Mouse (Mus musculus) limb, embryonic 12.5 days (tissue): ENCODE data around the gene Gm45902. TPM values are rescaled to one million over a fixed set of nuclear protein-coding genes. Genes with fewer than 3 reads are reported as not detected.

ENCODE experiments used
- ATAC-seq: fragments of 200-750 bp; cut with Nextera tagmentation; 2 replicates; pipeline ENCODE4 v1.8.0; 2017; ENCODE audit warnings: low read depth, moderate TSS enrichment; ENCODE audit not compliant: insufficient number of reproducible peaks, insufficient read depth, low FRiP score, low TSS enrichment
- H3K27ac ChIP-seq: fragments of 300-500 bp; sonication (generic); 2 replicates; pipeline ENCODE4 v1.5.1; 2016; ENCODE audit warnings: mild to moderate bottlenecking, moderate library complexity
- H3K27me3 ChIP-seq: fragments of 300-500 bp; sonication (generic); 2 replicates; pipeline ENCODE4 v1.6.1; 2016; ENCODE audit warnings: mild to moderate bottlenecking, moderate library complexity
- H3K36me3 ChIP-seq: fragments of 300-500 bp; sonication (generic); 2 replicates; pipeline ENCODE4 v1.6.1; 2016; ENCODE audit warnings: mild to moderate bottlenecking, moderate library complexity
- H3K4me1 ChIP-seq: fragments of 300-500 bp; sonication (generic); replicated peaks from 2 replicates; pipeline ENCODE4 v1.6.1; 2016
- H3K4me2 ChIP-seq: fragments of 300-500 bp; sonication (generic); 2 replicates; pipeline ENCODE4 v1.6.1; 2016; ENCODE audit warnings: mild to moderate bottlenecking, moderate library complexity
- H3K4me3 ChIP-seq: fragments of 300-500 bp; sonication (generic); replicated peaks from 2 replicates; pipeline ENCODE4 v1.5.1; 2016; ENCODE audit warnings: mild to moderate bottlenecking
- H3K9ac ChIP-seq: fragments of 300-500 bp; sonication (generic); replicated peaks from 2 replicates; pipeline ENCODE4 v1.6.1; 2016; ENCODE audit warnings: mild to moderate bottlenecking, moderate library complexity
- H3K9me3 ChIP-seq: fragments of 300-500 bp; sonication (generic); 2 replicates; pipeline ENCODE4 v1.6.1; 2016; ENCODE audit warnings: mild to moderate bottlenecking, moderate library complexity
- WGBS: fragments of 180-500 bp; shearing (Covaris S2); methylation state at CpG from one replicate; pipeline ENCODE4 v1.1.7; 2016; 5-methylcytosine and 5-hydroxymethylcytosine counted together
- polyA plus RNA-seq: library from polyadenylated mRNA; unstranded; fragments of >200 nt; fragmentation: Nextera tagmentation; extraction: Ambion mirVana; gene quantifications from 2 replicates; pipeline ENCODE4 v1.2.1, GENCODE M21; 2016

Gm45902 gene
- polyA plus RNA-seq: 8.2 and 8.4 TPM in 2 replicates

DNA sequence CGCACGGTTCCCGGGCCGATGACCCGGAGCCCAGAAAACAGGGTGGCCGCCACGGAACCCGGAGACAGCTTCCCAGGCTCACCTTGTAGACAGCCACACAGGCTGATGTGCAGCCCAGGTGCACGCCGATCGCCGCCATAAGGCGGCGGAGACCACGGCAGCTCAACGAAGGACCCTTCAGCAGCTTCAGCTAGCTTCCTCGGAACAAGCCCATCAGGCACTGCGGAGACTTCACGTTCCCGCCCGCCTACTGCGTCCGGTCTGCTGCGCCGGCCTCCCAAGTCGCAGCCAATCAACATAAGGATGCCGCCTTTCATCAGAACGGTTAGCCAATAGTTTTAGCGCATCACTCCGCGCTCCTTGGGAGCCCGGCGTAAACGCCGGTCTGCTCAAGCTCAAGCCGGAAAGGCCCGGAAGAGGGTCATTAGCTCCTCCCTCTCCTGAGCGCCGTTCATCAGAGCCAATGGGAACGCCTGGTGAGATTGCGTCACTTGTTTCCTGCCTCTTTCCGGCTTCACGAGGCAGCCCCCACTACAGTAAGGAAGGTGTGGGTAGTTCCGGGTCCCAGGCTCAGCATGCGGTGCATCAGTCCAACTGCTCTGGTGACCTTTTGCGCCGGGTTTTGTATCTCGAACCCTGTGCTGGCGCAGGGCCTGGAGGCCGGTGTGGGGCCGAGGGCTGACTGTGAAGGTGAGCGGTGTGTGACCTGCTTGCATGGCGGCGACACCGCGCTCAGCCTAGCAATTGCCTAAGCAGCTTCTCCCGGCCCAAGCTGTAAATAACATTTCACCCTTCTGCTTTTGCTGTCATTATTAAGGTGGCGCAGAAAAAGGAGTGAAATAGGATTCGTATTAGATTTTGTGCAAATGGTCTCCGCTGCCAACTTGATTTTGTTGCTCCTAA lies at the start of gene Gm45902, which contains the start of the genes Hspa14 and Cdnf:
Gene Gm45902, minus strand, starts transcription at position 239 of the 903 bp plus-strand sequence.
Gene Hspa14, minus strand, starts transcription at position 263 of the 903 bp plus-strand sequence.
Gene Cdnf, plus strand, starts transcription at position 479 of the 903 bp plus-strand sequence.
- peak within 1 kb of the TSS; percentile 83 for H3K4me3 ChIP-seq
- H3K4me1 ChIP-seq: peaks cover 8% of the 10 kb centered on the region
- H3K9me3 ChIP-seq: no peaks in the 10 kb centered on the region
- H3K36me3 ChIP-seq: peaks cover 32% of the 10 kb centered on the region
- H3K9ac ChIP-seq: peak within 1 kb of the TSS; percentile 87
- peak; percentile 100 for ATAC-seq
- H3K27me3 ChIP-seq: no peaks in the 10 kb centered on the region
- WGBS: under 1% methylated on average over 60 of the region's 60 CpGs
- H3K4me2 ChIP-seq: peak within 1 kb of the TSS; percentile 88
- H3K27ac ChIP-seq: peak within 1 kb of the TSS; percentile 87

DNA sequence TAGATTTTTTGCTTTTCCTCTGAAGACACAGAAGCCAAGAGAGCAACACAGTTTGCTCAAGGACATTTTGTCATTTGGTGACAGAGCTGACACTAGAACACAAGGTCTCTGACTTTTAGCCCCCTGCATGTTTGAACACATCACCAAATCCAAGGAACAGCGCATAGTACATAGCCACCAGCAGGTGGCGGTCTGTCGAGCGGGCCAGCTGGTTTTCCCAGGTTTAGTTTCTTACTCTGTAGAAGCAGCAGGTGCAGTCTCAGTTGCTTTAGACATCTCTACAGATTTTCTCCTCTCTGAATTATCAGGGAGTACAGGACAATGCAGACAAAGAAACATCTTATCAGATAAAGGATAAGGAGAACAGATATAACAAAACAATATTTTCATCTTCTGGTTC lies 34.0 kb upstream of the Gm45902 start:
- Histone ChIP-seq H3K4me2 (no peak overlapping the region), H3K9ac (no peak overlapping the region), H3K4me3 (no peak overlapping the region), H3K27me3 (no peaks in the 10 kb centered on the region), H3K9me3 (0 out of 2 replicates have a peak, but pooled peaks cover 3% of the 10 kb centered on the region), H3K4me1 (peaks cover 7% of the 10 kb centered on the region), H3K27ac (no peak overlapping the region), H3K36me3 (no peaks in the 10 kb centered on the region)
- ATAC-seq: no peak
- 5% methylated on average over 4 of the region's 4 CpGs for WGBS

DNA sequence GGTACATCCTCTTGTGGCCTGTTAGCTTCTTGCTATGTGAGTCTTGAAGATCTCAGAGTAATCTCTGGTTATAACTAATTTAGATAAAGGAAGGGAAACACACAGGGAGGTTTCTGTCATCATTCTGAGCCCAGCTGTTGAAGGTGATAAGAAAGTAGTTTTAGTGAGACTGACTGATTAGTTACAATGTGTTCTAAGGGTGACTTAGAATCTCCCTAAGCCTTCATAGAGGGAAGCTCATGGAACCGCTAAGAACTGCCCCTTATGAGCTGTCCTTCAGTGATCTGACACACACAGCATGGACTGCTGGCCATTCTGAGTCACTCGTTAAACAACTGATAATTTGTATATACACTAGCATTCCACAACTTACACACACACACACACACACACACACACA lies 33.5 kb upstream of the Gm45902 start:
- H3K27me3 ChIP-seq: no peaks in the 10 kb centered on the region
- no peak overlapping the region for H3K27ac ChIP-seq
- H3K4me2 ChIP-seq: no peak overlapping the region
- H3K4me1 ChIP-seq: peaks cover 7% of the 10 kb centered on the region
- no peak for ATAC-seq
- H3K9ac ChIP-seq: no peak overlapping the region
- WGBS: 73% methylated on average over 2 of the region's 2 CpGs
- no peak overlapping the region for H3K4me3 ChIP-seq
- 0 out of 2 replicates have a peak, but pooled peaks cover 3% of the 10 kb centered on the region for H3K9me3 ChIP-seq
- no peaks in the 10 kb centered on the region for H3K36me3 ChIP-seq

DNA sequence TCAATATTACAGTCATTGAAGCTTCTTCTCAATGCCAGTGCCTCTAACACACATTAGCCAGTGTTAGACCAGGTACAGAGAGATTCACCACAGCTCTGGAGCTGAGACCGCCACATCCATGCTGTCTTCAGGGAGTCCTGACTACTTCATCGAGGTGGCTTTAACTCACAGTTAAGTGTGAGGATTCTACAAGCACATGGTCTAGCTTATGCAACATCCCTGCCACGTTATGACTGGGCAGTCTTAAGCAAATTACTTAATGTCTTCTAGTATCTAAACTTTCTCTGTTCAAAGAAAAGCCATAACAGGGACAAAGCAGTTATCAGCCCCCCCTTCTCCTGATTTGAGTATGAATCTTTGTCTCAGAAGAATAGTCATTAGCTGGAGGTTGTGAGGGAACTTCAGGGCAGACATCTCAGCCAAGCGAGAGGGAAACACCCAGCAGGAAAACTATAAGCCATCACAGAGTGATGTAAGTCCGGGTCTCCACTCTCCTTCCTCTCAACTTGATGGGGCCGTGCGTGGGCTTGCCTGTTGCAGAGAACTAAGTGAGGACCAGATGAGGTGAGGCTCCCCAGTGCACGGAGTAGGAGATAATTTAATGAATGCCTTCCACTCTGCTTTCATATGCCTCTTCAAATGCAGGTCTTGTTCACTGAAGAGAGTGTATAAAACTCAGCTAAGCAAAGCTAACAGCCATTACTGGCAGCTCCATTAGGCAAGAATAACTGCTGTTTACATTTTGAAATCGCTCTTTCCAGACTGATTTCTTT lies 28.9 kb upstream of the Gm45902 start:
- Histone ChIP-seq H3K27ac (peak overlapping the region; percentile 42; the same call in 1 of the 2 replicates), H3K4me1 (peaks cover 7% of the 10 kb centered on the region), H3K4me2 (no peak overlapping the region), H3K9me3 (no peaks in the 10 kb centered on the region), H3K9ac (no peak overlapping the region), H3K4me3 (no peak overlapping the region), H3K27me3 (no peaks in the 10 kb centered on the region), H3K36me3 (no peaks in the 10 kb centered on the region)
- WGBS: 69% methylated on average over 9 of the region's 9 CpGs
- no peak for ATAC-seq

DNA sequence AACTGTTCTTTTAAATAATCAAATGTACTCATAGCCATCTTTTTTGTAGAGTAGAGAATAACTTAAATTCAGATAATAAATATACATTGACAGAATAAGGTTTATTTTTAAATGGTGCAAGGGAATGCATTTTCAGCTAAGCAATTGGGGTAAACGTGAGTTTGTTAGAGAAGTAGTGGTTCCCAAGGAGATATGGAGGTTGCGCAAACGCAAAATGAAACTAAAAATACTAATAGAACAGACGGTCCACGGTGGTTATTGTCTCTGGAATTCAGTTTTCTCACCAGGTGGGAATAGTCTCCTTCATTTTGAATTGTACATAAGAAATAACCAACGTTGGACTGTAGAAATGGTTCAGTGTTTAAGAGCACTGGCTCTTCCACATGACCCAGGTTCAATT lies 13.7 kb upstream of the Gm45902 start:
- Histone ChIP-seq H3K27me3 (no peaks in the 10 kb centered on the region), H3K9ac (no peak overlapping the region), H3K27ac (no peak overlapping the region), H3K36me3 (no peaks in the 10 kb centered on the region), H3K9me3 (no peaks in the 10 kb centered on the region), H3K4me3 (no peak overlapping the region), H3K4me1 (no peaks in the 10 kb centered on the region), H3K4me2 (no peak overlapping the region)
- no peak for ATAC-seq
- WGBS: 82% methylated on average over 6 of the region's 6 CpGs

DNA sequence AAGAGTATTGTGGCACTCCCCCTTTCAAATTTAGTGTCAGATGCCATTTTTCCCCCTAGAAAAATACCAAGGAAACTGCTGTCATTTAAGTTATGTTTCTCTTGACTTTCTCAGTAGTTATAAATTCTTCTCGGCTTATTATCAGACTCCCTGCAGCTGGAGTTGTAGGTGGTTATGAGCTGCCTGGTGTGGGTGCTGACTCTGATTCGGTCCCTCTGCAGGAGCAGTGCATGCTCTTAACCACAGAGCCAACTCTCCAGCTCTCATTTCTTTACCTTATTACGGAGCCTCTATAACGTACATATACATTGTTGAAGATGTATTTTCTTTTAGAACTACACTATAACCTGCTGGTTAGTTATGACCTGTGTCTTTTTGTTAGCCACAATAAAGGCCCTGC lies 10.0 kb upstream of the Gm45902 start:
- Histone ChIP-seq H3K9me3 (no peaks in the 10 kb centered on the region), H3K27ac (no peak overlapping the region), H3K4me2 (no peak overlapping the region), H3K36me3 (no peaks in the 10 kb centered on the region), H3K9ac (no peak overlapping the region), H3K4me3 (no peak overlapping the region), H3K27me3 (no peaks in the 10 kb centered on the region), H3K4me1 (no peaks in the 10 kb centered on the region)
- WGBS: 85% methylated on average over 4 of the region's 4 CpGs
- ATAC-seq: no peak

DNA sequence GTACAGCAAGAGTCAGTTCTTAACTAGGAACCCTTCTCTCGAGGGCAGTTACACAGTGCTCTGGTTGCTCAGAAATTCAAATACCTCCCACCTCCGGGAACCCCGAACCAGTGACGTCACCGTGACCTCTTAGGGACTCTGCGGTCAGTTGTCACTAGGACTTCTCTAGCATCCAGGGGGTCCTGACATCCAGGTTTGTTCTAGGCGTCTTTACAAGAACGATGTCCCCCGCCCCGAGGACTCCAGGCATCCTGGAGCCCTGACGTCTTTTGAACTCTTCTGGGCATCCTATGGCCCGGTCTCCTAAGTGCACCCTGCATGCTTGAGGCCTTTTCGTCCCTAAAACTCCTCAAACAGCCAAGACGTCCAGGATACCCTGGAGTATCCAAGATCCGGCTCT lies 514 bp downstream of the Gm45902 start:
- Histone ChIP-seq H3K27ac (peak overlapping the region; percentile 87), H3K36me3 (peaks cover 39% of the 10 kb centered on the region), H3K9ac (peak overlapping the region; percentile 87), H3K4me1 (peaks cover 8% of the 10 kb centered on the region), H3K4me2 (peak overlapping the region; percentile 88), H3K9me3 (no peaks in the 10 kb centered on the region), H3K4me3 (peak overlapping the region; percentile 83), H3K27me3 (no peaks in the 10 kb centered on the region)
- WGBS: under 1% methylated on average over 15 of the region's 15 CpGs
- no peak for ATAC-seq

DNA sequence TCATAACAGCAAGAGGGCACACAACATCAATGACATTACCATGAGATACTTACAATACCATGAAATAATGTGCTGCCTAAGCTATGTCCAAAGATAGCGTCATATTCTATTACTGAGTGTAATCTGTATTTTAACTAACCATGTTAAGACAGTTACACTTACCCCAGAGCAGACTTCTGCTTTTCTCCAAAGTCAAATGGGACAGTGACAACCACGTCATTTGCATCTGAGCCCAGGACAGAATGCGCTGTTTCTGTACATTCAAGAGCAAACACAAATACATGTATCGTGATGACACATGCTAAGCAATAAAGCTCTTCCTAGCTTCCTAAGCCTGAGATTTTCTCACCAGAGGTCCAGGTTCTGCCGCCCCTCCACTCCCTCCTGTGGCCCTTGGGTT lies 11.7 kb downstream of the Gm45902 start:
- Histone ChIP-seq H3K4me2 (no peak overlapping the region), H3K27ac (no peak overlapping the region), H3K9ac (no peak overlapping the region), H3K36me3 (peaks cover 69% of the 10 kb centered on the region), H3K9me3 (no peaks in the 10 kb centered on the region), H3K27me3 (no peaks in the 10 kb centered on the region), H3K4me1 (no peaks in the 10 kb centered on the region), H3K4me3 (no peak overlapping the region)
- WGBS: 96% methylated on average over 5 of the region's 5 CpGs
- ATAC-seq: no peak

DNA sequence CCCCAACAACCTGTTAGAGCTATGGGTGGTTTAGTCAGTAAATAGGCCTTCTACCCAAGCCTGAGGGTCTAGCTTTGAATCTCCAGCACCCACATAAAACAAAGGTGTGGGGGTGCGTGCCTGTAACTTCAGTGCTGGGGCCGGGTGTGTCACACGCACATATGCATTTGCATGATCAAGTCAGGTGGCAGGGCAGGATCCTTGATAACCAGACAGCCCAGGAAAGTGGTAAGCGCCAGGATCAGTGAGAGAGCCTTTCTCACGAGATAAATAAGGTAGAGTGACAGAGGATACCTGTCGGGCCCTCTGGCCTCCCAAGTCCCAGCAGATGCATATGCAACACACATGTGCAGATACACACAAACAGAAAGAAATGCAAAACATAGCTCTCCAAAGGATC lies 13.0 kb downstream of the Gm45902 start:
- H3K27ac ChIP-seq: no peak overlapping the region
- peaks cover 67% of the 10 kb centered on the region for H3K36me3 ChIP-seq
- 95% methylated on average over 6 of the region's 6 CpGs for WGBS
- H3K4me3 ChIP-seq: no peak overlapping the region
- no peak for ATAC-seq
- H3K9me3 ChIP-seq: no peaks in the 10 kb centered on the region
- no peak overlapping the region for H3K4me2 ChIP-seq
- no peaks in the 10 kb centered on the region for H3K27me3 ChIP-seq
- no peaks in the 10 kb centered on the region for H3K4me1 ChIP-seq
- no peak overlapping the region for H3K9ac ChIP-seq

DNA sequence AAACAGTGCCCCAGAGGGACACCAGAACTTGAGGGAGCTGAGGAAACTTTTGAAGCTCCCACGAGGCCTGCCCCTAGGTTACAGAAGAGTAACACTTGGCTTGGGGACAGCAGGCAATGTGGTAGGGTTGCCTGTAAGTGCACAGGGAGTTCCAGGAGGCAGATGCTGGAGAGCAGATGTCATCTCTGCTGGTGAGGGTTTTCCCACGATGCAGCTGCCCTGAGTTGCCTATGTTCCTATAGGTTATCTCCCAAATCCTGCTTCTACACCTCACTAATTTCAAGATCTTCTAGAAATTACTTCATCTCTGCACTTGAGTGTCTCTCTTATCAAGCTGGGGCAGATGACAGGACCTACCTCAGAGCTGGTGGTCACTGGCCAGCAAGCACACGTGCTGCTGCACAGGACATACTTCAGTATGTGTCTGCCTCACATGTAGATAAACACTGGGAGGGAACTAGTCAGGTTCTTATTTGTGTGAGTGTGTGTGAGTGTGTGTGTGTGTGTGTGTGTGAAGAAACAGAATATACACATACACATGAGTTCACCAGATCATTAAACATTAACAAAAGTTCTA lies 18.7 kb downstream of the Gm45902 start:
- H3K27ac ChIP-seq: no peak overlapping the region
- H3K9me3 ChIP-seq: no peaks in the 10 kb centered on the region
- H3K27me3 ChIP-seq: no peaks in the 10 kb centered on the region
- H3K4me1 ChIP-seq: no peaks in the 10 kb centered on the region
- H3K36me3 ChIP-seq: peaks cover 82% of the 10 kb centered on the region
- WGBS: 91% methylated on average over 3 of the region's 3 CpGs
- no peak overlapping the region for H3K9ac ChIP-seq
- no peak overlapping the region for H3K4me2 ChIP-seq
- H3K4me3 ChIP-seq: no peak overlapping the region
- no peak for ATAC-seq

DNA sequence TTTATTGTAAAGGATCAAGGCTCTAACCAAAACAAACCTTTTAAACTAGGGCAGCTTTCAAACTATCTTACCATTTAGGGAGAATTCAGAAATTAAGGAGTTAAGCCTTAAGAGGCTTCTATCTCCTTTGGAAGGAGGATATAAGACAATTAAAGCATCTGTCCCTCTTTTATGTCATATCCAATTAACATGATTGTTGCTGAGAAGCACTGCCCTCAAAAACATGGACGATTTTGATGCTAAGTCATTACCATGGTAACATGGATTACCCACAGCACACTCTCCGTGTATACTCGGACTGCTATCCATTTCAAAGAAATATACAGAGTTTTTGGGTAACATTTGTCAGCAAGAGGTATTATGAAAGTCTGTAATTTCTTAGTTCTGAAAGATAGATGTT lies 22.8 kb downstream of the Gm45902 start:
- no peaks in the 10 kb centered on the region for H3K9me3 ChIP-seq
- H3K4me3 ChIP-seq: no peak overlapping the region
- H3K36me3 ChIP-seq: peaks cover 52% of the 10 kb centered on the region
- ATAC-seq: no peak
- no peaks in the 10 kb centered on the region for H3K4me1 ChIP-seq
- H3K4me2 ChIP-seq: no peak overlapping the region
- no peaks in the 10 kb centered on the region for H3K27me3 ChIP-seq
- no peak overlapping the region for H3K9ac ChIP-seq
- 91% methylated on average over 3 of the region's 3 CpGs for WGBS
- no peak overlapping the region for H3K27ac ChIP-seq
